Mouse (Mus musculus): ENCODE results near the gene Sgk1.
"Not testable (repeated sequence)": the region's sequence is repeated elsewhere in the genome, so short reads cannot be mapped to it uniquely, and the experiment has no call there.

The Sgk1 gene

DNA sequence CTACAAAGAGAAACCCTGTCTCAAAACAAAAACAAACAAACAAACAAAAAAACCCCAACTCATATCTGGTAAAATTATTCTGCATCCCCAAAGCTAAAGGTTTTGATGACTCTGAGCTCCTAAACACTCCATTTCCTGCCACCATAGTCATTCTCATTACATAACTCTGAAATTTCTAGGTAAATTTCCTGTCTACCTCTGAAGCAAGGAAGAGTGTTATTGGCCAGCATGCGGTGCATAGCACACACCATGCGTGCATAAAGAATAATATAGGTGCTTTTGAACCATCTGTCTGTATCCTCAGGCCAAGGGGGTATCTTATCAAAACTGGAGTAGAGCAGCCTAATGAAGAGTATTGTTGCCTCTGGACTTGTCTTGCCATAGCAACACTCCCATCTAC lies 13.8 kb upstream of the Sgk1 start:
- CTCF ChIA-PET: interaction anchor here (0.6 kb wide), 1 partner anchor 41 kb away, joined by 7 read pairs; no protein-coding TSS in a partner anchor

DNA sequence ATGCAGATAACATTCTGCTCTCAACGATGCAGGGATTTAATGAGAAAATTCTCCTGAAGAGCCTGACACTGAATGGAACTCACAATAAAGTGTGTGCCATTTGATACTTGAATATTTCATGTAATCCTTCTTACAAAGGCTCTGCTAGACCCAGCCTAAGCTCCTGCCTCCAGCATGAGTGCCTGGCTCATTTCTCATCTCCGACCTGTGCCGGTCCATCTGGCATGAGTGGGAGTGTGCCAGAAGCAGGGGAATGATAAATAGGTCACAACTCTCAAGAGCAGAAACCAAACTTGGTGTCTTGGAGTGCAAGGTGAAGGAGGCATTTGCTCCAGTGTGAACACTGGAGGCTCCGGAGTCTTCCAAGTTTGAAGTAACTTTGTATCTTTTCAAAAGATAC lies 13.4 kb upstream of the Sgk1 start:
- CTCF ChIA-PET: no interaction called here

DNA sequence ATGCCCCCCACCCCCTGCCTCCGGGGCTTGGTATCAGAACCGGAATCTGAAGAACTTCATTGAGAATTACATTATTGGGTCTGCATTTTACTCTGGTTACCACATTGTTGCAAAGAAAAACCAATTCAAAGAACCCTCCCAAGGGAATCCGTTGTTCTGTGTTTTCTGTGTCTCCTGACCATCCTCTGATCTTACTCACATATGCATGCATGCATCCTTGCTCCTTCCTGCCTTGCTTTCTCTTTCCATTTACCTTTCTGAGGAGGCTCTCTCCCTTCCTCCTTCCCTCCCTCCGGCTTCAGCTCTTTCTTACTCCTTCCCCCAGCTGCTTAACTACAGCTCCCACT lies 174 bp upstream of the Sgk1 start:
- CTCF ChIA-PET: no interaction called here

DNA sequence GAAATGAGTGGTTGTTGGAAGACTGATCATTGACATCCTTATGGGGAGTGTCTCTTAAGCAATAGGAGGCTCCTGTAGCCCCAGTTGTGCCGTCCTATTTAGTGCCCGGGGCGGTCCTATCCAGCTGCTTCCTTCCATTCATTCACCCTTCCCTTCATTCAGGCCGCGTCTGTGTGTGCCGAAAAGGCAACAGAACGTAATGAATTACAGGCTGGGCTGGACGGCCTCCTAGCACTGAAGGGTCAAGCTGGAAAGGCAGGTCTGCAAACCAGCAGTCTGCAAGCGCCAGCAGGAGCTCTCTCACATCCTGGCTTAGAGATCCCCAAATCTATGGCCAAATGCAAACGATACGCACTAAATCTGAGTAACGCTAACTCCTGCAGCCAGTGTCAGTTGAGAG lies 1.6 kb downstream of the Sgk1 start:
- CTCF ChIA-PET: no interaction called here

DNA sequence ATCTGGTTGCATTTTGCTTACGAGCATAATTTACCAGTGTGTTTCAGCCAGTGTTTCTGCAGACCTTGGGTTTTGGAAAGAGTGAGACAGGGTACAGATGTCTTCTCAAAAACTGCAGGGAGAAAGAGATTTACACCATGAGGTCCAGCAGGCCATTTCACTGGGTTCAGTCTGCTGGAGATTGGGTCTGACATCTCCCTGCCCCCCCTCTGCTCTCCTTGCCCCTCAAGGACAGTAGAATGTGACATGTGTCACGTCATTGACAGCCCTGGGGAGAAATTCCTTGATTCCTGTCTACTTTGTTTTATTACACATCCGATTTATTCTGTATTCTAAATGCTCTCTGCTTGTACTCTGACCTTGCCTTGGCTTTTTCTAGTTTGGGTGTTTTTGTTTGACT lies 2.5 kb downstream of the Sgk1 start:
- CTCF ChIA-PET: interaction anchor here (0.6 kb wide), 1 partner anchor 1718 kb away, joined by 3 read pairs; no protein-coding TSS in a partner anchor

DNA sequence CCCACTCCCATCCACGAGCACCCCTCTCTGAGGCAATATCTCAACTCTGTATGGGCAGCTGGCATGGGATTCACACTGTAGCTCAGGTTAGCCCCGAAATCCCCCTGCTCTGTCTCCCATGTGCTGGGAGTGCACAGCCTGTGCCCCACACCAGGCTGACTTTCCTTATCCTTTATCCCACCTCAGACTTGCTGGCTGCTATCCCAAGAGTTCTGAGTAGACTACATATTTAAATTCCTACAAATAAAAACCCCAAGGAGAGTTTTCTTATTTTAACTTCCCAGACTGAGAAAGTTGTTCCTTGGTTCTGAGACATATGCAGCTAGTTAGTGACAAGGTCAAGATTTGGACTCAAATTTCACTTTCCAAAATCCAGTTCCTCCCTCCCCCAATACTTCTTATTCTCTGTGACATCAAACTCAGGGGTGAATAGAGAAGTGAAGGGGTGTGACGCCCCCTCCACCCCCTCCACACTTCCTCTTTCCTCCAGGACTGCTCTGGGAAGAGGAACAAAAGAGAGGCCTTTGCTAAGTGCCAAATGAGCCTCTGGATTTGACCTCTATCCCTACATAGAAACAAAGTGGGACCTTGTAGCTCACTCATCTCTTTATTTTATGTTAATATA lies 7.3 kb downstream of the Sgk1 start:
- CTCF ChIA-PET: no interaction called here

DNA sequence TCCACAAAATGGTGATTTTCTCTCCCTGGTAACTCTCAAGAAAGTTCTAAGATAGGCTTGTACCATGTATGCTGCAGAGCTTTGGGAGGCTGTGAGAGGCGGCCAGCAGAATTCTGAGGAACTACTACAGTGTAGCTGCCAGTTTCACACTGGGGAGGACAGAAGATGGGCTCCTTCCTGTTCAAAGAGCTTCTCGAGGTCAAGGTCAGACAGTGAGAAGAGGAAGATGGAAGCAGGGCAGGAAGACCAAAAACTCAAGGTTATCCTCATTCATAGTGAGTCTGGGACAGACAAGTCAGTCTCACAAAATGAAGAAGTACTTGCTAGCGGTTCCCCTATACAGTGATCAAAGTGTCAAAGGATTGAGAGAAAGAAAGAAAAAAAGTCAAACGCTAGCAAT lies 8.3 kb downstream of the Sgk1 start:
- CTCF ChIA-PET: no interaction called here

DNA sequence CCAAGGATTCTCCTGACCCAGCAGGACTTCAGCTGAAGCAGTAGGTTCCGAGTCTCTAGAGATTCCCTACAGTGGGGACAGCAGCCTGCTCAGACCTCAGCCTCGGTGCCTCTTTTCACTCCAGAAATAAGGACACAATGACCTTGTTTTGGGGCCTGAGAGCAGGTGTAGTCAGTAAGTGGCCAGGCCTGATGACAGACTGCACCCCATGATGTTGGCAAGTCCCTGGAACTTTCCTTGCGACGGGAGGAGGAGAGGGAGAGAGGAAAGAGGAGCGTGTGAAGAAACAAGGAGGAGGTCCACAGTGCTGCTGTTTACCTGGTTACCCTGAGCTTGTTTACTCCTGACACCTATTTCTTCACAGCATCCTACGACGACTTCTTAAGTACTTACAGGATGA lies 9.5 kb downstream of the Sgk1 start:
- CTCF ChIA-PET: interaction anchor here (0.7 kb wide), 1 partner anchor 25 kb away, joined by 3 read pairs; no protein-coding TSS in a partner anchor

DNA sequence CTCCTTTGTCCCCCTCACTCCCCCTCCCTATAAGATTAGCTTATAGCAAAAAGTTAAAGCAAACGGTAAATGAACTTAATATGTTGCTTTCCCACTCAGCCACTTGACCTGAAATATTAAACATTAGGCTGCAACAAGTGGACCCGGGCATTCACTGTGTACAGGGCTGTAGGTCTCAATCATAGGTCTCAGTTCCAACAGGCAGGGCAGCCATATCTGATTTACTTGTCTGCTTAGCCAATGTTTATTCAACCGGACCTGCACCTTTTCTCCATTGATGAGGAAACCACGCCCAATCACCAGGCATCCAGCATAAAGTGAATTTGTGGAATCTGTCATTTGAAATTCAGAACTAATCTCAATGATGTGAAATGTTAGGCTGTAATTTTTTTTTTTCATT lies 10.1 kb downstream of the Sgk1 start:
- CTCF ChIA-PET: interaction anchor here (0.6 kb wide), 1 partner anchor 518 kb away, joined by 4 read pairs; no protein-coding TSS in a partner anchor

DNA sequence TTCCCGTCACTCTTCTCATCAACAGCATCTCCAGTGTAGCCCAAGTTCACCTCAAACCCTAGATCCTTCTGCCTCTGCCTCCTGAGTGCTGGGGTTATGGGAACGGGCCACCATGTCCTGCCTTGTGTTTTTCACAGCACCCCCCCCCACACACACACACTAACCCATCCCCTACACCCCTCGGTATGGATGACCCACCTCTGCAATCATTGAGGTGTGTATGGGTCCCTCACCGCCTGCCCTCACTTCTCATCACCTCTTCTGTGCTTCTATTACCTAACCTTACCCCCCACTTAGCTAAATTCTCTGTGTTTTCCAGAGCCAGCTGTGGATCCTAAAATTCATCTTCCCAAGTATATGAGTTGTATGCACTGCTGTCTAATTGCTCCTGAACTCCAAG lies 16.4 kb downstream of the Sgk1 start:
- CTCF ChIA-PET: no interaction called here

DNA sequence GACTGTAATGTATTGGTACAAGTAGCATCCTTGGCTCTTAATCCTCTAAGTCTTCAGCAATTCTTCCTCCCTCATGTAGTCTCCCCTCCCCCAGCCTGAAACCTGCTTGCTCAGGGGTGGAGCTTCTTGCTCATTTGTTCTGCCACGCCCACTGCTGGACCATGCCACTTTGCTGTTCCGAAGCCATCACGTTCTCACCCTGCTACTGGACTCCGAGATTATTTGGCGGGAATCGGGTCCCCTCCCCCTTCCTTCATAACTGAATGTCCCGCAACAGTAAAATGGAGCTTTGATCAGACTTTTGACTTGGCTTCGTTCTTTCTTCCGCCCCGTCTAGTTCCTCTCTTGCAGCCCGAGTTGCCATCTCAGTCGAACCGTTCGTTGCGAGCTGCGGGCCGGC lies 16.9 kb downstream of the Sgk1 start:
- CTCF ChIA-PET: not testable (repeated sequence)

DNA sequence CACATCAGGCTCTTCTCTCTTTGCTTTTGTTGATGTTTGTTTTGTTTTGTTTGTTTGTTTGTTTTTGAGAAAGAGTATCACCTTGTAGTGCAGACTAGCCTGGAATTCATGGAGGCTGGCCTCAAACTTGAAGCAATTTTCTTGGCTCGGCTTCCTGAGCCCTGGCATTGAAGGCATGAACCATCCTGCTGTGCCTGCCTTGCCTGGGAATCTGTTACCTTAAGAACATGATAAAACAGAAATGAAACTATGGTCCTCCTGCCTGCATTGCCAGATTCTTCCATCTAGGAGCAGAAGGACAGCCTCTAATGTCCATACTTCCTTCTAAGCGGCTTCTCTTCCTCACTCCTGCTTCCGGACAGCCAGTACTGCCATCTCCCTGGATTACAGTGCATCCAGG lies 17.4 kb downstream of the Sgk1 start:
- CTCF ChIA-PET: no interaction called here

DNA sequence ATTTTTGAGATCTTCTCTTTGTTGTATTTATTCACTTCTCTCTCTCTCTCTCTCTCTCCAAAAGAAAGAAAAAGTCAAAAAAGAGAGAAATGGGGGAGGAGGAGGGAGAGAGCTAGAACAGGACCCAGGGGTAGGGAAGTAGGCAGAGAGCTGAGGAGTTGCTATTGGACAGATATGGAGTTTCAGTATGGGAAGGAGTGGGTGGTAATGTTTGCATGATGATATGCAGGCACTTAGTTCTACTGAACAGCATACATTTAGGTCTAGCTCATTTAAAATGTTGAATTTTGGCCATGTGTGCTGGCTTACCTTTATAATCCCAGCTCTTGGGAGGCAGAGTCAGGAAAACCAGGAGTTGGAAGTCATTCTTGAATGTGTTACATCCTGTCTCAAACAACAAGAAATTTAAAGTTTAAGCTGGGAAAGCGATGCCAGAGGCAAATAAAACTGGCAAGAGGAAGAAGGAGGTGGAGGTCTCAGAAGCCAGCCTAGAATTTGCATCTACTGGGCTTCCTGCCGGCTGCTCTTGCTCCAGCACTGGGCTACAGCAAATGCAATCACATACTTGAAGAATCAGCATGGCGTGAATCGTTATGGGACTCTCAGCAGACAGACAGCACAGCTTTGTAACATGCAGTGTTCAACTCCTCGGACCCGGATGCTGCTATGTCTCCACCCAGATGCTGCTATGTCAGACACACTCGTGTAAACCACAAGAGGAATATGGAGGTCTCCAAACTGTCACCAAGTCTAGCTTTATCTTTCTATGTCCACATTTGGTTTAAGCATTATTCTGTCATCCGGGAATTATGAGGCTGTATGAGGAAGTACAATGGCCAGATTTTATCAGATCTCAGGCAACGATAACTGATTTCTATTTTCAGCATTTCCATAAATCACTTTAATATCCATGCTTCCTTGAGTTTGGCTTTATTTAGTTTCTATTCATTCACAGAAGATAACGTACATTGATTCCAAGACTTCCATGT lies 20.5 kb downstream of the Sgk1 start:
- CTCF ChIA-PET: no interaction called here

DNA sequence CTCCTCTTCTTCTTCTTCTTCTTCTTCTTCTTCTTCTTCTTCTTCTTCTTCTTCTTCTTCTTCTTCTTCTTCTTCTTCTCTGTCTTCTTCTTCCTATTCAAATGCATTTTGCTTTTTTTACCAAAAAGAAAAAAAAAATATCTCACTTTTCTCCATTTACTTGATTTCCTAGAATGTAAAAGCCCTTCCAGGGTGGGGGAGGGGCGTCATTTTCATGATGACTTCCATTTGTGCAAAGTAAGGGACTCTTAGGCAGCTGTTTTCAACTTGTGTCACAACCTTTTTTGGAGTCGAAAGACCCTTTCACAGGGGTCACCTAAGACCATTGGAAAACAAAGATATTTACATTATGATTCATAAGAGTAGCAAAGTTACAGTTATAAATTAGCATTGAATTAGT lies 22.2 kb downstream of the Sgk1 start:
- CTCF ChIA-PET: no interaction called here

DNA sequence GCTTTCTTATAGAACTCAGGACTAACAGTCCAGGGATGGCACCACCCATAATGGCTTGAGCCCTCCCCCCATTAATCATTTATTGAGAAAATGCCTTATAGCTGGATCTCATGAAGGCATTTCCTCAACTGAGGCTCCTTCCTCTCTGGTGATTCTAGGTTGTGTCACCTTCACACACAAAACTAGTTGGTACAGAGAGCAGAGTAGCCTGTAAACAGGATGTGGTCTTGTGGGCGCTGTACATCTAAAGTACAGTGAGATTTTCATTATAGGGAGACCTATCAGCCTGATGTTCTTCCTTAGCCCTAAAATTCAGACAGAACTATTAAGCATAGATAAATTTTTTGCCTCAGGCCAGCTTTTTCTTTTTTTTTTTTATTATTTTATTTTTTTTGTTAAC lies 23.6 kb downstream of the Sgk1 start:
- CTCF ChIA-PET: no interaction called here

DNA sequence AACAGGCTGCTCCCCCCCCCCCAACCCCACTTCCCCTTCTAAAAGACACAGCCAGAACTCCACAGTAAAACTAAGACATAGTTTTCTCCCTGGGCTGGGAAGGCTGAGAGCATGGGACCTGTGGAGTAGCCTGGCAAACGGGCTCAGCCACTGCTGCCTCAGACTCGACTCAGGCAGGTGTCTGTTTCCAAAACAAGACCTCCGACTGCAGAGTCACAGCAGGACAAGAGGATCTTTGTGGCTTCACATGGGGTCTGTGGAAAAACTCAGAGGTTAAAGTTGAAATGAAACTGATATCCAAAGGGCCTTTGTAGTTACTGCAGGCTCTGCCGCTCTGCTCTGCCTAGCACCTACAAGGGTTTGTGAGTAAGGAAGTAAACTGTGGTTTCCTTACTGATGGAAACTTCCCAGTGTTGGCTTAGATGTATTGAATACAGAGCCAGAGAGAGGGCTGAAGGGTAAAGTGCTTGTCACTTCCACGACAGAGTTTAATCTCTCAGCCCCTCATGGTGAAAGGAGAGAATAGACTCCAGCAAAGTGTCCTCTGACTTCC lies 25.0 kb downstream of the Sgk1 start:
- CTCF ChIA-PET: no interaction called here

DNA sequence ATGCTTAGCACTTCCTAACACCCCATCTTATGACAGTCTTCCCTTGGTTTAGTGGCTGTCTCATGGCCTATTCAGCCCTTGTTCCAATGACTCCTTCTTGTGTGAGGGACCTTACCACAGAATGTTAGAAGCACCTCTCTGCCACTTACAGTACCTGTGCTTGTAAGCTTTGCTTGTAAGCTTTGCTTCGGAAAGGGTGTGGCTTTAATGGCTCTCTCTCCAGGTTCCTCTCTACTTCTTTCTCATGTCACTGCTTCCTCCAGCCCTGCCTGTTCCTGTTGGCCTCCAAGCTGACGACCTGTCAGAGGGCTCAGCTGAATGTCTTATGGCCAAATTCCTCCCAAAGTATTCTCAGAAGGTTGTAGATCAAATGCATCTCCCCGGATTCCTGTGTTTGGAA lies 25.8 kb downstream of the Sgk1 start:
- CTCF ChIA-PET: no interaction called here

DNA sequence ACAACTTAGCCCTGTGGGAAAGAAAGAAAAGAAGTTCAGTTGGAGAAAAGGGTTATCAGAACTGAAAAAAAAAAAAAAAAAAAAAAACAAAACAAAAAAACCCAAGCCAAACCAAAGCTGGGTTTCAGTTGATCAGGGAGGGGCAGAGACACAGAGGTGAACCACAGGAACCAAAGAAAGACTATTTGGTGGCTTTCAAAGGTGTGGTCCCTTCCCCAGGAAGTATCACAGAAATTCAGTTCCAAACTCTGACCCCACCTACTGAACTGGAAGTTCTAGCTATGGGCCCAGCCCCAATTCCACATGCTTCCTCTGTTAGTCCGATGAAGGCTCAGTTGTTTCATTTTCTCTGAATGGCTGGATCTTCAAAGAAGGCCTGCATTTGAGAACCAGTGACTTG lies 26.7 kb downstream of the Sgk1 start:
- CTCF ChIA-PET: interaction anchor here (0.6 kb wide), 2 partner anchors 16 to 41 kb away, joined by 7 to 14 read pairs; no protein-coding TSS in a partner anchor

DNA sequence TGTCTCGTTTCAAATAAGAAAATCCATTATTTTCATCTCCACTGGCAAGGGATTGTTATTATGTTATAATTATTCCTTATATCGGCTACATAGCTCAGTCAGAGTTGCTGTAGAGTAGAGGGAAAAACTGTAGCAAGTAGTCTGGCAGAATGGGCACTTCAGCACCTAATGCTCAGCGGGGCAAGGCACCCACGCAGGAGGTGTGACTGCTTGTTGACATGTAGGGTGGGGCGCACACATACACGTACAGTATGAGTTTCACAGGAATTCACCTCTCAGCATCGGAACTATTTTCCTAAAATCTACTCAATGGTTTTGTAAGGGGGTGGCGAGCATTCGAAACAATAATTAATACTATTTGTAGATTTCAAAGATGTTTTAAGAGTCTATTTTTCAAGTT lies 28.4 kb downstream of the Sgk1 start:
- CTCF ChIA-PET: interaction anchor here (0.6 kb wide), 1 partner anchor 501 kb away, joined by 3 read pairs; no protein-coding TSS in a partner anchor

DNA sequence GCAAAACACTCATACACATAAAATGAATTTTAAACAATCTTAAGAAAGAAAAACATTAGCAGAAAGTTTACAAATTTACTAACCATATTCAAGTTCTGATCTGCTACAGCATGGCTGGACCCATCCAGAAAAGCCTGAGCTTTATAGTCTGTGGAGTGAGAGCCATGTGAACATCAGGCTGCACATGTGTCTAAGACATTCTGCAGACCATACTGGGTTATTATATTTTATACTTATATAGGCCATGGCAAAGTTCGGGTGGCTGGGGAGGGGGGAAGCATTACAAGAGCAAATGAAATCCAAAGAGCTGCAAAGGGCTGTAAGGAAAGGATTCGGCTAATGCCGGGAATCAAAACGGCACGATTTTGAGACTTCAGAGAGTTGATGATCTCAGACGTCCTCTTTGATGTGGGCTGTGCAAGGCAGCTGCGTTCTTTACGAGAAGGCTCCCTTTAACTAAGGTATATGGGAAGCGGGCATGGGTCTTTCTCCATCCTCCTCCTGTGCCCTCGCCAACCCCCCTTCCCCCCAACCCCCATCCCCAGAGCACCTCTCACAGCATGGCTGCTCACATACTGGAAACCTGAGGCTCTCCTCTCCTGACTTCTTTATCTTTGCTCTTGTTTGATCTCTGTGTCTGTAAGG lies 29.4 kb downstream of the Sgk1 start:
- CTCF ChIA-PET: interaction anchor here (0.9 kb wide), 1 partner anchor 85 kb away, joined by 6 read pairs; no protein-coding TSS in a partner anchor

DNA sequence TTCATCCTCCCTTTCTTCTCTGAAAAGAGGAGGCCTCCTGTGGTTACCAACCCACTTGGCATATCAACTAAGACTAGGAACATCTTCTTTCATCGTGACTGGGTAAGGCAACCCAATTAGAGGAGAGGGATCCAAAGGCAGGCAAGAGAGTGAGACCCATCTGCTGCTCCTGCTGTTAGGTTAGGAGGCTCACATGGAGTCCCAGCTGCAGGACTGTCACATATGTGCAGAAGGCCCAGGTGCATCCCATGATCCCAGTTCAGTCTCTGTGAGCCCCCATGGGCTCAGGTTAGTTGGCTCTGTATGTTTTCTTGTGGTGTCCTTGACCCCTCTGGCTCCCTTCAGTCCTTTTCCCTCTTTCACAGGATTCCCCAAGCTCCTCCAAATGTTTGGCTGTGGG lies 32.8 kb downstream of the Sgk1 start:
- CTCF ChIA-PET: no interaction called here
